Mouse (Mus musculus) kidney, adult 2 months (tissue): ENCODE measurements around the gene Slc6a5. TPM values are rescaled to one million over a fixed set of nuclear protein-coding genes. Genes with fewer than 3 reads are reported as not detected.
A peak's percentile ranks its signal among the peaks of the same experiment; 100 is the strongest.

Experiments
- DNase-seq: peaks from one replicate; pipeline ENCODE4 v3.0.0; 2021
- H3K27ac ChIP-seq: fragments of 200-500 bp; 2 replicates; pipeline ENCODE4 v1.5.1; 2012; ENCODE audit warnings: low read depth, low read length, control low read depth, inconsistent platforms; ENCODE audit not compliant: insufficient read depth
- H3K27me3 ChIP-seq: fragments of 200-500 bp; replicated peaks from 2 replicates; pipeline ENCODE4 v1.6.1; 2012; ENCODE audit warnings: mild to moderate bottlenecking, moderate library complexity, low read length, inconsistent platforms; ENCODE audit not compliant: control insufficient read depth, insufficient read depth
- H3K36me3 ChIP-seq: fragments of 200-500 bp; 2 replicates; pipeline ENCODE4 v1.6.1; 2012; ENCODE audit warnings: mild to moderate bottlenecking, moderate library complexity, low read length, inconsistent platforms; ENCODE audit not compliant: control insufficient read depth, insufficient read depth
- H3K4me1 ChIP-seq: fragments of 200-500 bp; 2 replicates; pipeline ENCODE4 v1.6.1; 2011; ENCODE audit warnings: low read length; ENCODE audit not compliant: control insufficient read depth, insufficient read depth
- H3K4me3 ChIP-seq: fragments of 200-500 bp; 2 replicates; pipeline ENCODE4 v1.5.1; 2011; ENCODE audit warnings: mild to moderate bottlenecking, low read depth, low read length, control low read depth; ENCODE audit not compliant: insufficient read depth
- CTCF ChIP-seq: fragments of 200-500 bp; conservative IDR thresholded peaks from 2 replicates; pipeline ENCODE4 v1.5.1; 2011; ENCODE audit warnings: low read depth, mild to moderate bottlenecking, control low read depth, low read length, moderate library complexity, mixed read lengths; ENCODE audit not compliant: insufficient read depth, insufficient read length
- POLR2A ChIP-seq: fragments of 200-500 bp; IDR thresholded peaks from one replicate; pipeline ENCODE4 v1.6.1; 2011; ENCODE audit warnings: low read depth, low read length, control low read depth
- WGBS: fragments of 180-500 bp; shearing (Covaris S2); methylation state at CpG from one replicate; pipeline ENCODE4 v1.1.7; 2018; 5-methylcytosine and 5-hydroxymethylcytosine counted together
- polyA plus RNA-seq: library from polyadenylated mRNA; depleted of rRNA; stranded (reverse); fragments of >200 nt; gene quantifications from 2 replicates; pipeline ENCODE4 v1.2.3, GENCODE M21; 2012

The Slc6a5 gene
- polyA plus RNA-seq, 1 experiment: not detected

DNA sequence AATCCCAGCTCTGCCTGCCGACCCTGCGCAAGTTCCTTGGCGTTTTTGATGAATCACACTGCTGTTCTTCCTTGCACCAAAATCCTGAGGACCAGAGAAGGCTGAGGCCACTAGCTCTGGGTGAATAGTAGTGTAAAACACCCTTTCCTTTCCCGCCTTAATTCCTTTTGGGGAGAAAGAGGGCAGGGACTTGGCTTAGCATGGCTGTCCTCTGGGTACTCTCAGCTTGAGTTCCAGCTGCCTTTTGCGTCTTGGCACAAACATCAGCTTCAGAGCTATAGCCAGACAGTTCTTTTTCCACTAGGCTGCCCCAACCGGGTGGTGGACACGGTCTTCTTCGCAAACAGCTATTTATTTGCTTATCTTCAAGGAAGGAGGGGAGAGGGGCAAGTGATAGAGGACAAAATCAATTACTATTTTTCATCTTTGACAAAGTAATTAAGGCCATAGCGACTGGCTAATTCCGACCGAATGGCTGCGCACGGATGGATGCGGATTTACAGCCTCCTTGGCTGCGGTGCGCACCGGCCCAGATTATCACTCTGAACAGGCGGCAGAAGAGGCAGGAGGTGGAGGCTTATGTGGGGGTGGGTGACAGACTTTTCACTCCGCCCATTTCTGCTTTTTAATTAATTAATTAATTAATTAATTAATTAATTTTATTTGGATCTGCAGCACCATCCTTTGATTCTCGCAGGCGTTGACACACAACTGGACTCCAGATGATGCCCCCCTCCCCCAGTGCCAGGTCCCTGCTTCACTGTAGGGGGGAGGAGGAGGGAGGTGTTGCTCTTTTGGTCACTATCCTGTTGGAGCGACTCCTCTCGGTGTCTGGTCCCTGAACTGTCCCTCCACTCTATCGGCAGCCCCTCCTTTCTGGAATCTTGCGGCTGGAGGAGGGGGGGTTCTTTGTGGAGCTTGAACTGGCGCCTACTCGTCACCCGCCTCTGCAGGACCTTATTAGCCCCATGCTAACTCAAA is 2.5 kb upstream of the Slc6a5 start:
- Histone ChIP-seq H3K27me3 (peaks cover 5% of the 10 kb centered on the region; the same call in 1 of the 2 replicates), H3K36me3 (no peaks in the 10 kb centered on the region), H3K27ac (no peak overlapping the region), H3K4me1 (peaks cover 3% of the 10 kb centered on the region; the same call in 1 of the 2 replicates), H3K4me3 (no peak overlapping the region)
- no peak for TF ChIP-seq CTCF
- TF ChIP-seq POLR2A: no peak
- 3% methylated on average over 28 of the region's 28 CpGs for WGBS
- DNase-seq: peak; percentile 26

DNA sequence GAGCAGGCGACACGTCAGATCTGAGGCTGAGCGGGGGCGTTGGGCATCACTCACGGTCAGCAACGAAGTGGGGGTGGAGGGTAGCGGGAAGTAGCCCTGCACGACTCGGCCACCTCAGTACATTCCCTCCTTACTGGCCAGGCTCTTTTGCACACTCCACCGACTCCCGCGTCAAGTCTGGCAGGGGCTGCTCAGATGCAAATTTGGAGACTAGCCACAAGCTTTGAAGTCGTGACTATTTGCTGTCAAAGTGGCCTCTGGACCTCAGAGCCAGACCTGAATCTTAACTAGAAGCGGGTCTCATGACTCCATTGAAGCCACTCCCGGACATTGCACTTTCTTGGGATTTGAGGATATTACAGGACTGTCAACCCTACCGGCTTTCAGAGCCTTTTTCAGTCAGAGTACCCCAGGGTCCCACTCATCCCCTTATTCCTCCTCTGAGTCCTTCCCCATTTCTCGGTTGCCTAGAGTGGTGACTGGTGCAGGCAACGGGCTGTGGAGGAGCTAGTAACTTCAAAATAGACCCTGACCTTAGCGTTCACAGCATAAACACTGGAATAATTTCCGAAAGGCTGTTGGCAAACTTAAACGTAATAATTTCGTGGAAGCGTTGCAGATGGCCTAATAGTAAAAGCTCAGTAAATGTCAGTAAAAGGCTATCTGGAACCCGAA is 1.6 kb upstream of the Slc6a5 start:
- Histone ChIP-seq H3K27ac (peak overlapping the region; percentile 58; the same call in 1 of the 2 replicates), H3K4me1 (no peaks in the 10 kb centered on the region; the same call in 1 of the 2 replicates), H3K36me3 (no peaks in the 10 kb centered on the region), H3K27me3 (peaks cover 5% of the 10 kb centered on the region; the same call in 1 of the 2 replicates), H3K4me3 (peak overlapping the region; percentile 54)
- 2% methylated on average over 24 of the region's 24 CpGs for WGBS
- TF ChIP-seq CTCF: no peak
- no peak for TF ChIP-seq POLR2A
- peak; percentile 89 for DNase-seq

DNA sequence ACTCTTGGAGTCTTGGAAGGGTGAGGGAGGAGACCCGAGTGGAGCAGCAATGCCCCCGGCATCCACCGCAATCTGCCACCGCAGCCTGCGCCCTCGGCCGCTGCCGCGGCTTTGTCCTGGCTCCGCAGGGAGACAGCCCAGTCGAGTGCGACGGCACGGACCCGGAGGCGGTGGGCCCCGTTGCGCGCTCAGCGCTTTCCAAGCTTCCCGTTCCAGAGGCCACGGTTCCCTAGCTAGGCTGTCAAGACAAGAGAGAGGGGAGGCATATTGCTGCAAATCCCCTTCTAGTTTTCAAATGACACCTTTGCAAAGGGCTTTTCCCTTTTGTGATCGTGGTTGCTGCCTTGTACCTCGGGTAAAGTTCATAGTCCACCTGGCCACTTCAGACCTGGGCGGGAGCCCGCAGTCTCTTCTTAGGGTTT is 945 bp upstream of the Slc6a5 start:
- under 1% methylated on average over 26 of the region's 26 CpGs for WGBS
- DNase-seq: peak; percentile 87
- Histone ChIP-seq H3K36me3 (no peaks in the 10 kb centered on the region), H3K27me3 (peaks cover 5% of the 10 kb centered on the region; the same call in 1 of the 2 replicates), H3K4me1 (no peaks in the 10 kb centered on the region; the same call in 1 of the 2 replicates), H3K27ac (peak overlapping the region; percentile 58; the same call in 1 of the 2 replicates), H3K4me3 (peak overlapping the region; percentile 54)
- TF ChIP-seq CTCF (no peak), POLR2A (no peak)

DNA sequence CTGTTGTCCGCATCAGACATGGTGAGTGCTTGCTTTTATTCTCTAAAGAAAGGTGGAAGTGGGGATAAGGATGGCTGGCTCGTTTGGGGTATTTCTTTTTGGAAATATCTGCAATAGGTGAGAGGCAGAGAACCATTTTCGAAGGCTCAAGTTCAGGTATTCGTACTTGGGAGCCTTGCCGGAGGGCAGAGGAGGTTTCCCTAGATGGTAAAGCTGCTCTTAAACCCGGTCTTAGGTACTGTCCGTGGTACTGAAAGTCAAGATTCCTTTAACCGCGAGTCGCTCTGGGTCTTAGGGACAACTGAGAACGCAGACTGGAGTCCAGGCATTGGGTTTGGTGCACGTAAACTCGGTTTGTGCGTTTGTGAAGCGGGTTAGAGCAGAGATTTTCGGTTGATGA is 415 bp downstream of the Slc6a5 start:
- TF ChIP-seq CTCF (no peak), POLR2A (no peak)
- Histone ChIP-seq H3K27ac (no peak overlapping the region), H3K36me3 (no peaks in the 10 kb centered on the region), H3K4me1 (no peaks in the 10 kb centered on the region; the same call in 1 of the 2 replicates), H3K27me3 (peaks cover 5% of the 10 kb centered on the region; the same call in 1 of the 2 replicates), H3K4me3 (no peak overlapping the region)
- peak; percentile 68 for DNase-seq
- 3% methylated on average over 16 of the region's 16 CpGs for WGBS

DNA sequence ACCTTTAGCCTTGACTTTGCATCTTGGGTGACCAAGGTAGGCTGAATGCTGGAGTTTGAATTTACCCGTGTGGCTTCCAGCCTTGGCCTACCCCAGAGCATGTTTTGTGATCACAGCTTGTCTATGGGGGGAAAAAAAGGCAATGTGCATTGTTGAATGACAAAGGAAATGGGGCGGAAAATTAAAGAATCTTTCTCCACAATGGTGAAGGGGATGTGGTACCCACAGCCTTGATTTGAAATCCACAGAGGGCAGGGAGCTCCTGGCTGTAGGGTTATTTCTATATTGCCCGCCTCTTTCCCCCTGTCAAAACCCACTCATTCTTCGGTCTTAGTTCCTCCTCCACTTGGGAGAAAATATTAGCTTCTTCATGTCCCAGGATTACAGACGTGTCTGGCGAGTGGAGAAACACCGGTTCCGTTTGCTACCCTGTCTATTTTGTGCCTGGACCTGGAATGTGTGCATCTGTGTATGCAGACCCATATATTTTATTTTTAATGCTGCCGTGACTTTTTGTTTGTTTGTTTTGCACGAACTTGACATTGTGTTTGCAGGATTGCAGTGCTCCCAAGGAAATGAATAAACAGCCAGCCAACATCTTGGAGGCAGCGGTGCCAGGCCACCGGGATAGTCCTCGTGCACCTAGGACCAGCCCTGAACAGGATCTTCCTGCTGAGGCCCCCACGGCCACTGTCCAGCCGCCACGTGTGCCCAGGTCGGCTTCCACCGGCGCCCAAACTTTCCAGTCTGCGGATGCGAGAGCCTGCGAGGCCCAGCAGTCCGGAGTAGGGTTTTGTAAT is 1.4 kb downstream of the Slc6a5 start:
- H3K4me1 ChIP-seq: no peaks in the 10 kb centered on the region; the same call in 1 of the 2 replicates
- H3K27ac ChIP-seq: no peak overlapping the region
- no peak for TF ChIP-seq CTCF
- no peak for TF ChIP-seq POLR2A
- WGBS: 3% methylated on average over 23 of the region's 23 CpGs
- no peak for DNase-seq
- no peak overlapping the region for H3K4me3 ChIP-seq
- no peaks in the 10 kb centered on the region for H3K36me3 ChIP-seq
- H3K27me3 ChIP-seq: peaks cover 5% of the 10 kb centered on the region; the same call in 1 of the 2 replicates

DNA sequence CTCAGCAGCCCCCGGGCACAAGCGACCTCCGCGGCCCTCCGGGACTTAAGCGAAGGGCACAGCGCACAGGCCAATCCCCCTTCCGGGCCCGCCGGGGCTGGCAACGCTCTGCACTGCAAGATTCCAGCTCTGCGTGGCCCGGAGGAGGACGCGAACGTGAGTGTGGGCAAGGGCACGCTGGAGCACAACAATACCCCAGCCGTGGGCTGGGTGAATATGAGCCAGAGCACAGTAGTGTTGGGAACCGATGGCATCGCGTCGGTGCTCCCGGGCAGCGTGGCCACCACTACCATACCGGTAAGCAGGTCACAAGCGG is 2.0 kb downstream of the Slc6a5 start:
- Histone ChIP-seq H3K4me1 (no peaks in the 10 kb centered on the region; the same call in 1 of the 2 replicates), H3K4me3 (no peak overlapping the region), H3K27me3 (peaks cover 5% of the 10 kb centered on the region; the same call in 1 of the 2 replicates), H3K27ac (no peak overlapping the region), H3K36me3 (no peaks in the 10 kb centered on the region)
- 2% methylated on average over 26 of the region's 26 CpGs for WGBS
- TF ChIP-seq POLR2A (no peak), CTCF (no peak)
- DNase-seq: no peak

DNA sequence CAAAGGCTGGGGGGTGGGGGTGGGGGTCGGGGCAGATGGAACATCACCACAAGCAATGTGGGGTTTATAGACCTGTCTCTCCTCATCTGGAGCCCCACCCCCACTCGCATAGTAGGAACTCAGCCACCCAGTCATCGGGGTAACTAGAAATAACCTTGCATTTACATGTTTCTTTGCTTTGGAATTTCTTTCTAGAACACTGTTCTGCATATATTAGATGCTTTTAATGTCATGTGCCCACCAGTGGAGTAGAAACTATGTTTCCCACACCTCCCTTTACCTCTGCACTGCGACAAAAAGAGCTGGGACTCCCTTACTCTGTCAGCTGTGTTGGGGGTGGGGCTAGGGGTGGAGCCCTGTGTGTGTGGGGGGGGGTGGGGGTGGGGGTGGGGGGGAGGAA is 3.2 kb downstream of the Slc6a5 start:
- 5% methylated on average over 4 of the region's 4 CpGs for WGBS
- H3K4me1 ChIP-seq: no peaks in the 10 kb centered on the region; the same call in 1 of the 2 replicates
- no peak for TF ChIP-seq CTCF
- no peak for TF ChIP-seq POLR2A

More for the DNA sequence above, 3.2 kb downstream of the Slc6a5 start:
- DNase-seq: no peak
- Histone ChIP-seq H3K27ac (no peak overlapping the region), H3K4me3 (no peak overlapping the region), H3K36me3 (no peaks in the 10 kb centered on the region), H3K27me3 (peaks cover 5% of the 10 kb centered on the region; the same call in 1 of the 2 replicates)
